Mouse (Mus musculus) stomach, postnatal 0 days (tissue): Measurements from ENCODE around the gene Vps11. TPM values are rescaled to one million over a fixed set of nuclear protein-coding genes. Genes with fewer than 3 reads are reported as not detected.

Experiments used
- ATAC-seq: fragments of 200-750 bp; cut with Nextera tagmentation; 2 replicates; pipeline ENCODE4 v1.8.0; 2017; ENCODE audit not compliant: low FRiP score, low TSS enrichment
- DNase-seq: peaks from one replicate; pipeline ENCODE4 v3.0.0-alpha.2; 2016; ENCODE audit warnings: low spot score
- H3K27ac ChIP-seq: fragments of 300-500 bp; sonication (generic); replicated peaks from 2 replicates; pipeline ENCODE4 v1.5.1; 2014; ENCODE audit warnings: mild to moderate bottlenecking, control low read depth
- H3K27me3 ChIP-seq: fragments of 300-500 bp; sonication (generic); 2 replicates; pipeline ENCODE4 v1.6.1; 2014; ENCODE audit warnings: low read length; ENCODE audit not compliant: control insufficient read depth, insufficient read depth
- H3K36me3 ChIP-seq: fragments of 300-500 bp; sonication (generic); 2 replicates; pipeline ENCODE4 v1.6.1; 2014; ENCODE audit warnings: low read length, mixed read lengths; ENCODE audit not compliant: control insufficient read depth, insufficient read depth
- H3K4me1 ChIP-seq: fragments of 300-500 bp; sonication (generic); replicated peaks from 2 replicates; pipeline ENCODE4 v1.6.1; 2014; ENCODE audit warnings: antibody characterized with exemption; ENCODE audit not compliant: control insufficient read depth, insufficient read depth
- H3K4me2 ChIP-seq: fragments of 300-500 bp; sonication (generic); replicated peaks from 2 replicates; pipeline ENCODE4 v1.6.1; 2014; ENCODE audit warnings: low read depth, mild to moderate bottlenecking, control low read depth, moderate library complexity
- H3K4me3 ChIP-seq: fragments of 300-500 bp; sonication (generic); 2 replicates; pipeline ENCODE4 v1.5.1; 2014; ENCODE audit warnings: low read depth, low read length, control low read depth
- H3K9ac ChIP-seq: fragments of 300-500 bp; sonication (generic); 2 replicates; pipeline ENCODE4 v1.6.1; 2014; ENCODE audit warnings: mild to moderate bottlenecking, low read length, control low read depth, mixed read lengths
- H3K9me3 ChIP-seq: fragments of 300-500 bp; sonication (generic); 2 replicates; pipeline ENCODE4 v1.6.1; 2016; ENCODE audit warnings: low read length; ENCODE audit not compliant: control insufficient read depth
- CTCF ChIP-seq: IDR thresholded peaks from 2 replicates; pipeline ENCODE4 v1.5.1; 2016; ENCODE audit warnings: antibody characterized with exemption, low read depth, mild to moderate bottlenecking, moderate library complexity
- EP300 ChIP-seq: optimal IDR thresholded peaks from 2 replicates; pipeline ENCODE3; 2016; ENCODE audit warnings: antibody characterized with exemption
- WGBS: fragments of 180-500 bp; shearing (Covaris S2); extraction: QIAGEN DNeasy Blood & Tissue Kit; methylation state at CpG from one replicate; pipeline ENCODE4 v1.1.7; 2014; 5-methylcytosine and 5-hydroxymethylcytosine counted together
- polyA plus RNA-seq: library from polyadenylated mRNA; unstranded; fragments of >200 nt; fragmentation: Nextera tagmentation; extraction: Ambion mirVana; gene quantifications from 2 replicates; pipeline ENCODE4 v1.2.1, GENCODE M21; 2015

Vps11 gene
- polyA plus RNA-seq, 1 experiment from 2014 or later: 15.8 TPM

DNA sequence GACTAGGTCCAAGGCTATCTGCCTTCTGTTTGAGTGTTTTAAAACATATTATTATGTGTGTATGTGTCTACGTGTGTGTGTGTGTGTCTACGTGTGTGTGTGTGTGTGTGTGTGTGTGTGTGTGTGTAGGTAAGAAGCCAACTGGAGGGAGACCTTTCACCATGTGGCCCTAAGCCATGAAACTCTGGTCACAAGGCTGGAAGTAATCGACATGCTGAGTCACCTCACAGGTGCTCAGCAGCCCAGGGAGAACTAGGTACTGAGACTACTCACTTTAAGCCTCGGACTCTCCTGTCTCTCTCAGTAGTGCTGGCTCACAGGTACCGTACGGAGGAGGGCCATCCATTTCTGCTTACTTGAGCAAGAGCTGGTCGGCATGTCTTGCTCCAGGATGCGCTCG, 14.3 kb downstream of the Vps11 start:
- no peak overlapping the region for H3K4me2 ChIP-seq
- H3K4me1 ChIP-seq: 0 out of 2 replicates have a peak, but pooled peaks cover 2% of the 10 kb centered on the region
- TF ChIP-seq EP300: no peak
- TF ChIP-seq CTCF: no peak
- 91% methylated on average over 9 of the region's 9 CpGs for WGBS
- H3K36me3 ChIP-seq: peaks cover 17% of the 10 kb centered on the region
- H3K27ac ChIP-seq: no peak overlapping the region
- H3K9me3 ChIP-seq: no peaks in the 10 kb centered on the region
- ATAC-seq (no peak), DNase-seq (no peak)
- no peaks in the 10 kb centered on the region for H3K27me3 ChIP-seq
- H3K9ac ChIP-seq: no peak overlapping the region
- H3K4me3 ChIP-seq: no peak overlapping the region

GRCm38 (mm10) chr9:44345570-44346433, 15.7 kb downstream of the Vps11 start:
- 86% methylated on average over 6 of the region's 6 CpGs for WGBS
- Histone ChIP-seq H3K9ac (no peak overlapping the region), H3K27me3 (no peaks in the 10 kb centered on the region), H3K4me2 (no peak overlapping the region), H3K27ac (no peak overlapping the region), H3K4me1 (0 out of 2 replicates have a peak, but pooled peaks cover 2% of the 10 kb centered on the region), H3K36me3 (peaks cover 16% of the 10 kb centered on the region), H3K4me3 (no peak overlapping the region), H3K9me3 (no peaks in the 10 kb centered on the region)
- DNase-seq (no peak), ATAC-seq (no peak)
- TF ChIP-seq EP300 (no peak), CTCF (no peak)

GRCm38 (mm10) chr9:44343781-44344421, 17.6 kb downstream of the Vps11 start, which contains the start of gene Hmbs:
Gene Hmbs, minus strand, starts transcription at chr9:44344228.
- Histone ChIP-seq H3K27me3 (no peaks in the 10 kb centered on the region), H3K4me2 (peak within 1 kb of the TSS; percentile 80), H3K36me3 (peaks cover 15% of the 10 kb centered on the region), H3K9me3 (no peaks in the 10 kb centered on the region), H3K4me3 (peak within 1 kb of the TSS; percentile 83), H3K9ac (peak within 1 kb of the TSS; percentile 86), H3K4me1 (0 out of 2 replicates have a peak, but pooled peaks cover 2% of the 10 kb centered on the region), H3K27ac (peak within 1 kb of the TSS; percentile 98)
- under 1% methylated on average over 39 of the region's 39 CpGs for WGBS
- ATAC-seq: peak; percentile 93
- peak; percentile 65 for TF ChIP-seq EP300
- TF ChIP-seq CTCF: 0 out of 2 replicates have a peak, but pooled peaks have one; percentile 5
- peak; percentile 95 for DNase-seq

- no peak for TF ChIP-seq EP300
- TF ChIP-seq CTCF: no peak
- H3K9me3 ChIP-seq: no peaks in the 10 kb centered on the region
- H3K9ac ChIP-seq: peak overlapping the region; percentile 86
- peak overlapping the region; percentile 98 for H3K27ac ChIP-seq
- H3K27me3 ChIP-seq: no peaks in the 10 kb centered on the region
- H3K4me3 ChIP-seq: peak overlapping the region; percentile 83
- peaks cover 12% of the 10 kb centered on the region for H3K36me3 ChIP-seq
- DNase-seq: peak; percentile 63
- ATAC-seq: peak; percentile 21
- 3% methylated on average over 6 of the region's 6 CpGs for WGBS
- H3K4me1 ChIP-seq: 0 out of 2 replicates have a peak, but pooled peaks cover 2% of the 10 kb centered on the region
- H3K4me2 ChIP-seq: peak overlapping the region; percentile 80
These were observed 18.2 kb downstream of the Vps11 start for GRCm38 (mm10) chr9:44343290-44343689.

DNA sequence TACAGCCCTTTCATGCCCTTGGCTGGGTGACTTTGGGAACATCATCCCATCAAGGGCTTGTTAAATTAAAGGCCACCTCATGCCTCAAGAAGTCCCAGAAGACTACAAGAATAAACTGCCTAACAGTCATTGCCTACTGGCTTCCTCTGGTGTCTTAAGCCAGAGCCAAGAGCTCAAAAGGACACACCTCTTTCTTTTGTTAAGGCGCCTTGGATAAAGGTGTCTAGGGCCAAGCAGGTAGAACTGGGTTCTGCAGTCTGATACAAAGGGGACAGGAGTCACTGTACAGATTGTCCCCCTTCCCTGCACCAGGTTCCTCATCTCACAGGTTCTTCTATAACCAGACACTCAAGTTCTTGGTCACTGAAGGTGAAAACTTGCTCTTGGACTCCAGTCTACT, 18.9 kb downstream of the Vps11 start:
- ATAC-seq (no peak), DNase-seq (no peak)
- peak overlapping the region; percentile 80; the same call in 1 of the 2 replicates for H3K4me2 ChIP-seq
- H3K27ac ChIP-seq: peak overlapping the region; percentile 98; the same call in 1 of the 2 replicates
- H3K4me3 ChIP-seq: no peak overlapping the region
- H3K9ac ChIP-seq: no peak overlapping the region
- 0 out of 2 replicates have a peak, but pooled peaks cover 2% of the 10 kb centered on the region for H3K4me1 ChIP-seq
- H3K36me3 ChIP-seq: peaks cover 11% of the 10 kb centered on the region; the same call in 1 of the 2 replicates
- 50% methylated on average over 1 of the region's 1 CpGs for WGBS
- H3K27me3 ChIP-seq: no peaks in the 10 kb centered on the region
- no peaks in the 10 kb centered on the region for H3K9me3 ChIP-seq
- TF ChIP-seq CTCF (no peak), EP300 (no peak)
